Mouse (Mus musculus): ENCODE measurements around the gene Sinhcaf.
"Not testable (repeated sequence)": the region's sequence is repeated elsewhere in the genome, so short reads cannot be mapped to it uniquely, and the experiment has no call there.

The Sinhcaf gene

GRCm38 (mm10) chr6:148946409-148946742 lies at the start of gene Sinhcaf:
Gene Sinhcaf (minus strand): TSS chr6:148946467.
- DNase-seq (ENCODE audit: low spot score): peak; percentile 98

GRCm38 (mm10) chr6:148994327-148994999 lies 48.2 kb upstream of the Sinhcaf start:
- DNase-seq (ENCODE audit: low spot score): no peak

GRCm38 (mm10) chr6:148993117-148994077 lies 47.1 kb upstream of the Sinhcaf start:
- DNase-seq (ENCODE audit: low spot score): peak; percentile 3

- no peak for DNase-seq (ENCODE audit: low spot score)
Observed at GRCm38 (mm10) chr6:148992373-148993116, 46.3 kb upstream of the Sinhcaf start.

GRCm38 (mm10) chr6:148991660-148992372 lies 45.5 kb upstream of the Sinhcaf start:
- no peak for DNase-seq (ENCODE audit: low spot score)

GRCm38 (mm10) chr6:148989792-148990491 lies 43.7 kb upstream of the Sinhcaf start:
- not testable (repeated sequence) for DNase-seq (ENCODE audit: low spot score)

- no peak for DNase-seq (ENCODE audit: low spot score)
Observed at GRCm38 (mm10) chr6:148986003-148986402, 39.7 kb upstream of the Sinhcaf start.

- no peak for DNase-seq (ENCODE audit: low spot score)
Observed at GRCm38 (mm10) chr6:148980495-148980894, 34.2 kb upstream of the Sinhcaf start.

GRCm38 (mm10) chr6:148975096-148975495 lies 28.8 kb upstream of the Sinhcaf start:
- no peak for DNase-seq (ENCODE audit: low spot score)

GRCm38 (mm10) chr6:148972891-148973290 lies 26.6 kb upstream of the Sinhcaf start:
- DNase-seq (ENCODE audit: low spot score): no peak

- no peak for DNase-seq (ENCODE audit: low spot score)
Observed at GRCm38 (mm10) chr6:148972059-148972848, 26.0 kb upstream of the Sinhcaf start.

- no peak for DNase-seq (ENCODE audit: low spot score)
Observed at GRCm38 (mm10) chr6:148971385-148971940, 25.2 kb upstream of the Sinhcaf start.

GRCm38 (mm10) chr6:148961285-148961684 lies 15.0 kb upstream of the Sinhcaf start:
- peak; percentile 68 for DNase-seq (ENCODE audit: low spot score)

- no peak for DNase-seq (ENCODE audit: low spot score)
Observed at GRCm38 (mm10) chr6:148959540-148960238, 13.4 kb upstream of the Sinhcaf start.

- DNase-seq (ENCODE audit: low spot score): peak; percentile 13
Observed at GRCm38 (mm10) chr6:148958712-148959111, 12.4 kb upstream of the Sinhcaf start.

- no peak for DNase-seq (ENCODE audit: low spot score)
Observed at GRCm38 (mm10) chr6:148957046-148957445, 10.8 kb upstream of the Sinhcaf start.

- no peak for DNase-seq (ENCODE audit: low spot score)
Observed at GRCm38 (mm10) chr6:148955641-148956420, 9.6 kb upstream of the Sinhcaf start.

GRCm38 (mm10) chr6:148946881-148947405 lies 676 bp upstream of the Sinhcaf start:
- DNase-seq (ENCODE audit: low spot score): no peak

Measured in T-cell, adult 2 months (primary cell).